Mouse (Mus musculus) erythroblast, adult 5-6 weeks (primary cell): ENCODE data around the gene C8g. TPM values are rescaled to one million over a fixed set of nuclear protein-coding genes. Genes with fewer than 3 reads are reported as not detected.
A peak's percentile ranks its signal among the peaks of the same experiment; 100 is the strongest.

Experiments used
- ATAC-seq: replicated peaks from 2 replicates; pipeline ENCODE4 v1.8.0; 2016; ENCODE audit warnings: moderate number of reproducible peaks, mild to moderate bottlenecking, moderate TSS enrichment, inconsistent platforms; ENCODE audit not compliant: poor library complexity, low FRiP score, severe bottlenecking
- total RNA-seq, 2 experiments: library from RNA; stranded (forward) in 1 of 2; stranded (reverse) in 1 of 2; fragments of 150-400 nt in 1 of 2; fragments of 200-764, 138-1000 nt in 1 of 2; gene quantifications; 2 replicates each; pipeline versions ENCODE4 v1.2.3 to v1.2.4; 2015 to 2017; ENCODE audit warnings: low replicate concordance in 2 of 2

The C8g gene
- total RNA-seq, 2 experiments from 2014 or later = not detected

DNA sequence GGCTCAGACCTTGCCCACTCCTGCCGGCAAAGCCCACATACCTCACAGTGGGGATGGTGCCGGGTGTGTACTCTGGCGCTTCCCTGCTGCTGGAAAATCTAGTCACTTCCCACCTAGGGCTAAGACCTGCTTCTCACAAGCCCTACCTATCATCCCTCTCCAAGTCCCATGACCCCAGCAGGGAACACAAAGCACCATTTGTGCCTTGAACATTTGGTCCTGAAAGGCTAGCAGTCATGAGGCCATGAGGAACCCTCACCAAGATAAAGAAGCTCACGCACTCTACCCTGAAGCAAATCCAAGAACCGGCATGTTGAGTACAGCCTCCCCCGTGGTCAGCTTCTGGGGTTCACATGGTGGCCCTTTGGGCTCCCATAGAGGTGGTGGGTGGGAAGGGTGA lies 31.6 kb downstream of the C8g start, which contains the start of gene Ptgds:
TSS of gene Ptgds (minus strand) at position 78 of the 400 bp plus-strand sequence.
- ATAC-seq = no peak

DNA sequence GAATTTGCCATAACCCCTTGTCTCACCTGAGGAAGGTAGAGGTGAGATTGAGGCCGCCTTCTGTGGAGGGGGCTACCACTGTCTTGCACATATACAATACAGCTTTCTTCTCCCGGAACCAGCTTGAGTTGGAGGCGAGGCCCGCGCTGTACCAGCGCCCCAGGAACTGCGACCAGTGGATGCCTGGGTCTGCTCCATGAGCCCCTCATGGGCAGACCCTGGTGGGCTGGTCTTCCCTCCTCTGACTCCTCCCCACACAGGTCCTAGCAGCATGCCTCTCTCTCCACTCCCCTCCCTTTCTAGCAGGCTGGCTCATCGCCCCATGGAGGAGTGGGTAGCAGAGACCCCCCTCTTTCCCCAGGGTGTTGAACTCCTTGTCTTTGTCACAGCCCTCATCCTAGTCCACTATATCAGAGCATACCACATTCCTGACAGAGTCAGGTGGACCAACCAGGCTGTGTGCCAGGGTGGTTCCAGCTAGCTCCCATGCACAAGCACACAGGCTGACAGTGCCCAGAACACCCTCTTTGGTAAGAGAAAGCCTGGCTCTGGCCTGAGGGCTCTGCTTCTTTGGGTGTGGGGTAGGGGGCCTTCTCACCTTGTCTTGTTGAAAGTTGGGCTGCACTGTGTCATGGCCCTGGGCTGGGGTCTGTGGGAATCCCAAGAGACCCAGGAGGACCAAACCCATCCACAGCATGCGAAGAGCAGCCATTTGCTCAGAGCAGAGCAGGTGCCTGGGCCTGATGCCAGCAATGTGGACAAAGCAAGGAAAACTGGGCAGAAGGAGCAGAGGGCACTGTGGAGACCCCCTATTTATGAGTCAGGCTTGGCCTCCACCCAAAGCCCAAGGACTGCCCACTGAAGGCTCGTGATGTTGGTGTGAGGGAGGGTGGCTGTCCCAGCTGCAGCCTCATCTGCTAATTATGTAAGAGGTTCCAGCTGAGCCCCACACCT lies 32.3 kb downstream of the C8g start:
- no peak for ATAC-seq

DNA sequence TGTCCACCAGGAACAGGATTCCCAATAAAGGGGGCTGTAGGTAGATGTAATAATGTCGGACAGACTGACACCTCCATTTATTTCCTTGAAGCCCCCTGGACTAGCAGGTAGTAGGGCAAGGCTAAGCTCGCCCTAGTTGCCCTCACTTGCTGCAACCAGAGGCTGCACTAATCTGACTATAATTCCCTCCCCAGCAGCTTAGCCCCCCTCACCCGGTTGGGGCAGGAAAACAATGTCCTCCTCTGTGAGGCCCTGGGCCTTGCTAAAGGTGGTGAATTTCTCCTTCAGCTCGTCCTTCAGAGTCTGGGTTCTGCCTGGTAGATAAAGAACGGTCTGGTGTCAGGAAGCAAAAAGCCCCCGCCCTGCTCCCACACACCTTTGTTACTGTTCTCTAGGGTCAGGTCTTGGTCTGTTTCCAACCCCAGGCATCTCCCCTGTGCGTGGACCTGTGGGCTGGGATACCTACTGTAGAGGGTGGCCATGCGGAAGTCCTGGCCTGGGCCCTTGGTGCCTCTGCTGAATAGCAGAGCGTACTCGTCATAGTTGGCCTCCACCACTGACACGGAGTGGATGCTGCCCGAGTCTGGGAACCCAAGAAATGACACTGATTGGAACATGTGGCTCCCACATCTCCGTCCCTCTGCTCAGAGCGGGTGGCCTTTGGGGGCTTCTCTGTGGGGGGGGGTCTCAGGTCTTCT lies 33.8 kb downstream of the C8g start:
- ATAC-seq = no peak

DNA sequence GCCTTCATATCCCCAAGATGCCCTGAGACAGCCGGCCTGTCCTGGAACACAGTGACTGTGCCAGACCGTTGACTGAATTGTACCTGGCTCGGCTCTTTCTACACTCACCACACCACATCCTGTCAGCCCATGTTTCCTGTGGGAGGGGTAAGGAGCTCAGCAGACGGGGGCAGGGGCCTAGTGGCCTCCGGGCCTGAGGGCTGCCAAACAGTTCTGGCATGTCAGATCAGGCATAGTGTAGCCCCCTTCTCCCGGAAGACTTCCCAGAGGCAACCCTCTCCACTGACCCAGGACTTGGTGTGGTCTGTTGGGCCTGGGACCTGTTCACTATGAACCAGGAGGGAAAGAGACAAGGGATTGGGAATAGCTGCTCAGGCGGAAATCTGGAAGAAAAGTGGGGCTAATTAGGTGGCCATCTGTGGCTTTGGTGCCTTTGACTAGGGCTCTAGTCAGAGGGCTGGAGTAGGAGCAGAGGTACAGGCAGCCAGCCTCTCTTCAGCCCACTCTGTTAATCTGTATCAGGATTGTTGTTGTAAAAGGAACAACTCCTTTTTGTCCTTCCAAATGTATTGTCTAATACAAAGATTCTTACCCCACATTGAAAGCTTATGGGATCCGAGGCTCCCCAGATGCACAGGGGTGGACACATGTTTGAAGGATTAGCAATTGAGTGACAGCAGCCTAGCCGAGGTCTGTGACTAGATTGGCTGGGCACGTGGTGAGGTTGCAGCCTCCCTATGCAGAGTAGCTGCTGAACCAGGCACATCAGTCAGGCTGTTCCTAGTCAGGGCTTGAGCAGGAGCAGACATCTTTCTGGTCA lies 35.5 kb downstream of the C8g start:
- ATAC-seq = no peak

DNA sequence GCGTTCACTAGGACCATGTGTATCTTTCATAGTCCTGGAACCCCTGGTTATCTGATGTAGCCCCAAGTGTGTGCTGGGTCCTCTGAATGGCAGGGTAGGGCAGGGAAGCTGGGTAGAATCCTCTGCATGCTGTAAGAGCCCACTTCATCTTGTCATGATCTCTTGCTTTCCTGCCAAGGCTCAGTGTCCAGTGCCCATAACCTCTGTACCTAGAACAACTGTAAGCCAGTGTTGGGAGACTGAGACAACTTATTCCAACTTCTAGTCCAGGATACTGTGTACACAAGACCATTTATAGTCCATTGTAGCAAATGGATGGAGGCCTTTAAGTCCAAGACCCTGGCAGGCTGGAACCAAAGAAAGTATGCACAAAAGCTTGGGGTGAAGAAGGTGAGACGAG lies 36.3 kb downstream of the C8g start:
- no peak for ATAC-seq

DNA sequence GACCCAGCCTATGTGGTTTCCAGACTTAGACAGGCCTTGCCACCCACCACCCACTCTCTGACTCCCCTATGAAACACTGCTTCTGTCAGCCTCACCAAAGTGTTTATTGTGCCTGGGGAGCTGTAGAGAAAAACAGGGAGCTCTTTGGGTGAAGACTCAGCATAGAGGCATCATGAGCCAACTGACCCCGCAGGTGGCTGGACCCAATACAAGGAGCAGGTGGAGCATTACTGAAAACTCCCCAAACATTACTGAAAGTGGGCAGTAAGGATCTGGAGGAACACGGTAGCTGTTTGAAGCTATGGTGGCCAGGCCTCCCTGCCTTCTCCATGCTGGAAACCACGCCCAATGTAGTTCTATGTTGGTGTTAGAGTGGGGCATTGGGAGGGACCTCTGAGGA lies 37.9 kb downstream of the C8g start:
- no peak for ATAC-seq

DNA sequence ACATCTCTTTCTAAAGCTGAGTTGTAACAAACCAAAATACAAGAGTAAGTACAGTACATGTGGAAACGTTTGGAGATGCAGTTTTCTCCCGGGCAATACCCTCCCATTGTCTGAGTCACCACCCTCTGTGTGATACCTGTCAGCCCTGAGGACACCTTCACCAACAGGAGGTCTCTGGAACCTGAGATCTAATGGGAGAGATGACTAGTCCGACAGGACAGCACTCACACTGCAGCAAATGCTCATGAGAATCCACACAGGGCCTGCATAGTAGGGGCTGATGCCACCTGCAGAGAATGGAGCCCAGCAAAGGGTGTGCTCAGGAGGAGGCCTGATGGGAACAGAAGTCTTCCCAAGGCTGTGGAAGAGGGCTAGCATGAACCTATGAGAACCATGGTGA lies 40.1 kb downstream of the C8g start:
- no peak for ATAC-seq

DNA sequence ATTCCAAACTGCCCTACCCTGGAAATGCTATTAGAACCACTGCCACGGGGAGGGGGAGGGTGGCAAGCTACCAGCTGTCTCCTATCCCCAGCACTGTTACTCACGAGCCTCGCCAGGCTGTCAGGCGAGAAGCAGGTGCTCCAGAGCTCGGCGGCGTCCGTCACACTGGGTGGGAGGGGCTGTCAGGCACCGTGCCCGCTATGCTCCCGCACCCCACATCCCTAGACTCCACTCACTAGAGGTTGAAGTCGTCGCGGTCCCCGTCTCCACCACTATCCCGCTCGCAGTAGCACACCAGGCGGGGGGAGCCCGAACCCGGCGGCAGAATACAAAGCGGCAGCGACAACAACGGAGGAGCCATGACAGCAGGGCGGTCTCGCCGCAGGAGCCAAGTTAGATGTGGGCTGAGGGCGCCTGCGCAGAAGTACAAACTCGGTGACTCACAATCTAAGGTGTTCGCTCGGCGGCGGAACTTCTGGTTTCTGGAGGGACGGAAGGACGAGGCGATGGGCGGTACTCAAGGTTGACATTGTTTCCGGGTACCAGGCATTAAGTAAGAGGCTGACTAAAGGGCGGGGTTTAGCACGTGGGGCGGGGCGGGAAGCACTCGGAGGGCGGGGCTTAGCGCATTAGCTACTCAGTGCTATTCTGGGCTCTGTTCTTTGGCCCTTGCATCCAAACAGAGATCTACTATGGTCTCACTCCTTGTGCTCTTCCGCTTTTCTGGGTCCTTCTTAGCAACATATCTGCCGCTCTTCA lies 40.8 kb downstream of the C8g start, which contains the start of gene Paxx:
TSS of gene Paxx (minus strand) at position 544 of the 759 bp plus-strand sequence.
- peak; percentile 74 for ATAC-seq

DNA sequence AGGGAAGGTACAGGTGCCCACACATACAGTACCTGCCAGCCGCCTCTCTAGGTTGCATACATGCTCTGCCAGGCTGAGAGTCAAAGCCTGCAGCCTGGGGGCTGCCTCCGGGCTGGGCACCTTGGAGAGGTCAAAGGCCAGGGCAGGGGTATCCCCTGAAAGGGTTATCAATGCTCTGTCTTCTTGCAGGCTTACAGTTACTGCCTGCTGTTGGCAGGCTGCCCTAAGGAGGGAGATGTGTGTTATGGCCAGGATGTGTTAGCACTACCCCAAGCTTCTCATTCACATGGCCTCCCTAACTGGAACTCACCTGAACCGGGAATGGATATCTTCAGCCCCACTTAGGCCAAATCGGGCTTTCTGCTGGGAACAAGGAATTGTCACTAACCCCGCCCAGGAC lies 41.4 kb downstream of the C8g start:
- ATAC-seq = peak; percentile 7; the same call in 1 of the 2 replicates

DNA sequence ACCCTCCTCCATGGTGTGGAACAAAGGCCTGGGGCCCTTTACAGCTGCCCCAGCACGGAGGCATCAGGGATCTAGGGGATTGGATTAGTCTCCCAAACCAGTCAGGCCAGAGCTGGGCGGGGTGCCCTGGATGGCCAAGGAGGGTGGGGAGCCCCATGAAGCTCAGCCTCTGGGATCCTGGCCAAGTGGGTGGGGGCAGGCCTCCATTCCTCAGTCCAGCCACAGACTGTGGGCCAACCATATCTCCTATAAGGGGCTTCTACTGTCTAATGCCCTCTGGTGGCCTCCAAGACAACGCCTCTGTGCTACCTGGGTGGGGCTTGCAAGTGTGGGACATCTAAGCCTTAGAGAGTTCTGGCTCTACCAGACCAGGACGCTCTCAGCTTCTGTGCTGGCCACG lies 42.6 kb downstream of the C8g start:
- ATAC-seq = no peak

DNA sequence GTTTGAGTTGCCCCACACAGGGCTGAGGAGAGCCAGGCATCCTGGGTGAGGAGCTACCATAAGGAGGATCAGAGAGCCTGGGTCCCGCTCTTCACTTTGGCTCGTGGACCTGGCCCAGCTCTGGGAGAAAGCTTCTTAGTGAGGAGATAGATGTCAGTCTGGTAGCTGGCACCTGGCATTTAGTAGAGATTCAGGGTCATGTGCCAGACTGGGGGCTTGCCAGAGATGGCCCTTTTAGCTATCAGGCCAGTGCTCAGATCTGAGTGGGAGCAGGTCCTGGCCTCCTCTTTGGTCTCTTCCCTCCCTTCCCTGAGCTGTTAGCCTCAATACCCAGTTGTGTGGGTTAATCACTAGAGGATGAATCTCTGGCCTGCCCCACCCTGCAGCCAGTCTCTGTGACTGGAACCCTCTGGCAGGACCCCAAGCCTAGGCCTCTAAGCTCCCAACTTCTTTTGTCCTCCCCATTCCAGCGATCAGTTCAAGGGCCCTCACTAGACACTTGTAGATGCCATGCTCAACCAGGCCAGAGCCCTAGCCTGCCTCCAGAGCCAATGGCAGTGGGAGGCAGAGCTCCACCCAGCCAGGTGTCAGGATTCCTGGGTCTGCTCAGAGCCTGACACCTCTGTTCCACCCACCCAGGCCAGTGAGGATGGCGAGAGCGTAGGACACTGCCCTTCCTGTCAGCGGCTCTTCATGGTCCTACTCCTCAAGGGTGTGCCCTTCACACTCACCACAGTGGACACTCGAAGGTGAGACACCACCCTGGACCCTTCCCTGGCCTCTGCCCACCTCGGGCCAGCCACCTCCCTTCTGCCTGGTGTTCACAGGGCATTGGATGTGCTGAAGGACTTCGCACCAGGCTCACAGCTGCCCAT lies 44.3 kb downstream of the C8g start:
- no peak for ATAC-seq

DNA sequence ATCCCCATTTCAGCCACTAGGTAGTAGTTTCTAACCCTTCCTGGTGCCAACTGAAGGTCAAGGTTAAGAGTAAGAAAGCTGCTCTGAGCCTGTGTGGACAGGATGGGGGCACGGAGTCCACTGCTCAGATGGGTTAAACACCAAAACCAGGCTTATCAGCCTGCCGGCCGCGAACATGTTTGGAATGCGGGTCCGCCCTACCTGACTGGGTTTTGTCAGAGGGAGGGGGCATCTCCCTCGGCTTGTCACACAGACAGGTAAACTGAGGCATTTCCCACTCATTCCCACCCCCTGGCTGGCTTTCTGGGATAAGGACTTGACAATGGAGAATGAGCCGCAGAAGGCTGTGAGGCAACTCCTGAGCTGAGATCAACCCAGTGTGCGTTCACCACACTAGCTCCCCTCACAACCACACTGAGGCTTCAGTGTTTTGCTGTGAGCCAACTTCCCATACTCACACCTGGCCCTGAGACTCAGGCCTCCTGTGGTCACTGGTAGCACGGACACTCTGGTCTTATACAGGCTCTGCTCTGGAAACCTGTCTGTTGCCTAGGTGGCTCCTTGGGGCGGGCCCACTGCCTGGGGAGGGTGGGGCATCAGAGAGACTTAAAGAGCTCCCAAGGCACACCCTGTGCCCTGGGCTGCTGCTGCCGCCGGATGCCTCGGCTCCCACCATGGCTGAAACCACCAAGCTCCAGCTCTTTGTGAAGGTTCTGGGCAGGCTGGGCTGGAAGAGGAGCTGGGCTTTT lies 45.1 kb downstream of the C8g start, which contains the start of gene Clic3:
TSS of gene Clic3 (plus strand) at position 634 of the 749 bp plus-strand sequence.
- no peak for ATAC-seq

DNA sequence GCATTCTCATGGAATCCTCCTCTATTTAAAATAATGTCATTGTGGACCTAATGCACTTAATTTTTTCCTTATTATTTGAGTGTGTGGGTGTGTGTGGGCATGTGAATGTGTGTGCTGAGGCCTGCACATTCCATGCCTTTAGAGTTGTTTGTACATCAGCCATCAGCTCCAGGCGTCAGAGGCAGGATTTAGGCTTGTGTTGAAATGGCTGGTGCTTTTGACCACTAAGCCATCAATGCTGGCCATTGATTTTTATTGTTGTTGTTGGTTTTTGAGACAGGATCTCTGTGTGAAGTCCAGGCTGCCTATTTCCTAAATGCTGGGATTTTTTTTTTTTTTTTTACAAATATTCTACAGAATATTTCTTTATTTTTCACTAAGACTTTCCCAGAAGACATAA lies 48.6 kb downstream of the C8g start:
- ATAC-seq = no peak

DNA sequence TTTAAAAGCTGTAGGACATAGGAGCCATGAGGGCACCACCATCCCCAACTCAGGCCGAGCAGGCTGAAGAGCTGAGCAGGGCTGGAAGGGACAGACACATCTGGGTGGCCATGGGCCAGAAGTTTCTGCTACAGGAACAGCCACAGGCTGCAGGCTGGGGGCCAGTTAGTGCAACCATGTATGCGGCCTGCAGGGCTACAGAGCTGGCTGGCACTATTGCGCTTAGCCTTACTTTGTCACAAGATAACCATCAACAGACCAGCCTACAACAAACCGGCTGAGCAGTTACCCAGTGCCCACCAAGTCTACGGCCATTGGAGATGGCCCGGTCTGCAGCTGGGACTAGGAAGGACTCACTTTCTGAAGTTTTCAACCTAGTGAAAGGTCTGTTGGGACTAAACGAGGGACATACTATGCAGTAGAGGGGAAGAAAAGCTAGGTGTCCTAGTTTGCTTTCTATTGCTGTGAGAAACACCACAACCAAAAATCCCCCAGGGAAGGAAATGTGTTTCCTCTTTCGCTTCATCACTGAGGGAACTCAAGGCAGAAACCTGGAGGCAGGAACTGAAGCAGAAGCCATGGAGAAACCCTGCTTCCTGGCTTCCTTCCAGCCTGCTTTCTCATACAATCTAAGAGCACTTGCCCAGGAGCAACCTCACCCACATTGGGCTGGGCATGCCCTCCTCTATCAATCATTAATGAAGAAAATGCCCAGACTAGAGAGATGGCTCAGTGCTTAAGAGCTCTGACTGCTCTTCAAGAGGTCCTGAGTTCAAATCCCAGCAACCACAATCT lies 50.5 kb downstream of the C8g start:
- no peak for ATAC-seq
